Comparison of ENCODE assay signal across 11 mouse cellular contexts in genomic region chr2:19703020-19703613, GRCm38 (mm10). TPM values are rescaled to one million over a fixed set of nuclear protein-coding genes. Genes with fewer than 3 reads are reported as not detected.
A peak's percentile ranks its signal among the peaks of the same experiment; 100 is the strongest.
DNase-seq lines count a peak whose midpoint lies in the region; ATAC-seq and TF ChIP-seq lines count a peak whose summit lies in the region.
"Had no signal": no experiment of that assay in that cellular context is flagged by ENCODE, and none has a peak within 500 bp of the region (broad histone marks: within the 10 kb centered on the region; RNA-seq: fewer than 3 reads in every experiment).

No protein-coding gene starts in this region.

- H3K27ac ChIP-seq in intestine, postnatal 0 days (ENCODE audit: low read depth, low read length), result no peak overlapping the region
- H3K27ac ChIP-seq: limb, embryonic 12.5 days had no signal

- no peaks in the 10 kb centered on the region for H3K27me3 ChIP-seq in intestine, postnatal 0 days (replicated peaks; ENCODE audit: control insufficient read depth, insufficient read depth, low read length)
- H3K27me3 ChIP-seq: limb, embryonic 12.5 days had no signal

- no peak overlapping the region for H3K9ac ChIP-seq in intestine, postnatal 0 days (ENCODE audit: low read depth, low read length)
- H3K9ac ChIP-seq: limb, embryonic 12.5 days had no signal

- H3K36me3 ChIP-seq in intestine, postnatal 0 days (ENCODE audit: control insufficient read depth, insufficient read depth), result no peaks in the 10 kb centered on the region
- H3K36me3 ChIP-seq: limb, embryonic 12.5 days had no signal

- intact Hi-C loops in heart, postnatal 25 days (cut with DNase I), result loop anchor here (5.0 kb wide), 1 partner anchor 41 kb away; no protein-coding TSS in a partner anchor

- H3K9me3 ChIP-seq in intestine, postnatal 0 days (ENCODE audit: control insufficient read depth), result no peaks in the 10 kb centered on the region
- H3K9me3 ChIP-seq: limb, embryonic 12.5 days had no signal

- no peak for ATAC-seq in megakaryocyte-erythroid progenitor cell, adult 5-6 weeks (replicated peaks; ENCODE audit: low FRiP score, low TSS enrichment, poor library complexity, severe bottlenecking)
- no peak for ATAC-seq in intestine, postnatal 0 days
- ATAC-seq: activated CD4-positive, CD25-positive, alpha-beta regulatory T cell, adult 4 months had no signal

- peak; percentile 34 for DNase-seq in 416B (ENCODE audit: low read depth)
- DNase-seq in NIH3T3 (ENCODE audit: low read depth), result peak; percentile 71
- DNase-seq in fibroblast of lung, adult 2 months (ENCODE audit: low read depth), result peak; percentile 54
- peak; percentile 47 for DNase-seq in heart, postnatal 25 days (ENCODE audit: low spot score)
- DNase-seq in urinary bladder, postnatal 14 days (ENCODE audit: low spot score), result no peak
- DNase-seq in left cerebral cortex, adult 18-20 months (ENCODE audit: low spot score in 2 of 2), result no peak
- DNase-seq: thymus, postnatal 25 days had no signal

- no peaks in the 10 kb centered on the region for H3K4me1 ChIP-seq in intestine, postnatal 0 days (replicated peaks; ENCODE audit: control insufficient read depth, insufficient read depth, low read length)
- H3K4me1 ChIP-seq: limb, embryonic 12.5 days had no signal

- no peak overlapping the region for H3K4me2 ChIP-seq in intestine, postnatal 0 days (replicated peaks; ENCODE audit: low read depth)
- H3K4me2 ChIP-seq: limb, embryonic 12.5 days had no signal

- TF ChIP-seq CTCF in intestine, postnatal 0 days (IDR thresholded peaks at IDR 0.05; ENCODE audit: low read depth), result no peak

- no peak overlapping the region for H3K4me3 ChIP-seq in intestine, postnatal 0 days (ENCODE audit: low read depth, low read length)
- H3K4me3 ChIP-seq: limb, embryonic 12.5 days had no signal

RNA-seq across cellular contexts. Expression of gene Otud1, which starts 45.6 kb away (rescaled TPM):
- 10 to 100 TPM; 18.9 to 21.0 TPM for total RNA-seq in heart, postnatal 25 days (2021)
- total RNA-seq in megakaryocyte-erythroid progenitor cell, adult 5-6 weeks (2014; fragmentation: Nextera tagmentation), result 2.5 and 2.7 TPM in 2 replicates
- total RNA-seq in megakaryocyte-erythroid progenitor cell, adult 5-6 weeks (2017), result 5.9 and 6.1 TPM in 2 replicates
- polyA plus RNA-seq in intestine, postnatal 0 days (2015; fragmentation: Nextera tagmentation; extraction: Ambion mirVana), result 1.6 and 1.9 TPM in 2 replicates
- total RNA-seq in left cerebral cortex, adult 18-20 months (2021), result 10 to 100 TPM; 29.9 to 36.4 TPM

Comparison
In these comparisons a context has a peak if more than half of its experiments do, and no peak if none do; other contexts are left out.
1. DNase-seq: peak in 416B (single experiment), NIH3T3 (single experiment), fibroblast of lung, adult 2 months (single experiment) and heart, postnatal 25 days (single experiment); none in urinary bladder, postnatal 14 days (single experiment) and left cerebral cortex, adult 18-20 months (0 of 2).